Mouse (Mus musculus) gastrocnemius, postnatal 36 days (tissue): ENCODE measurements around the gene Gprc5b. TPM values are rescaled to one million over a fixed set of nuclear protein-coding genes. Genes with fewer than 3 reads are reported as not detected.

Experiments
- DNase-seq, 2 experiments: peaks; one replicate each; pipeline ENCODE4 v3.0.0; 2022
- intact Hi-C: fragments of 180-260 bp; cut with DNase I; formaldehyde crosslinking; loops from one replicate; pipeline ENCODE4 v1.15.1; 2025
- total RNA-seq, 2 experiments: library from RNA; stranded (reverse); gene quantifications; 2 replicates each; pipeline ENCODE4 v1.2.3; 2021

Gprc5b gene
- total RNA-seq, 2 experiments from 2014 or later, result 14.0 to 19.0 TPM

DNA sequence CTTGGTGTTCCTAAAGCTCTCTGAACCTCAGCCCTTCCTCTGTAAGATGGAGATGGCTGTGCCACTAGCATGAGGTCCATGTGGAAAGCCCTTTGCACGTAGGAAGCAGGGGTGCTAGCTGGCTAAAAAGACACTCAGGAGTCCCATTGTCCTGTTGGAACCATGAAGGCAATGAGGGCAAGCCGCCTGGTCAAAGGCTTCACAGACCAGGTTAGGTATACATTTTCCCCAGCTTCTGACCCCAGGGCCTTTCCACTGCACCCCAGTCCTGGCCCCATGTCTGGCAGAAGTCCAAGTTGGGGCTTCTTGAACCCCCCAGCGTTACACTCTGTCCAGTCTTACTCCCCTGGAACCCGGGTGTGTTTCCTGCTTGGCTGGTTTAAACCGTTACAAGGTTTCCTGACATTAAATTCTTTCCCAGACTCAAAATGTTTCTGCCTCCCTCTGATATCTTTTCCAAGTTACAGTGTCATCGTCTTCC is 2.9 kb downstream of the Gprc5b start:
- no peak for DNase-seq
- intact Hi-C loops, result loop anchor here (5.0 kb wide), 1 partner anchor 135 kb away; the partner anchor contains the start of genes Iqck and Knop1

GRCm38 (mm10) chr7:118991341-118991884 is 3.6 kb downstream of the Gprc5b start:
- intact Hi-C loops, result loop anchor here (5.0 kb wide), 1 partner anchor 134 kb away; the partner anchor contains the start of genes Iqck and Knop1

GRCm38 (mm10) chr7:118990282-118990681 is 4.7 kb downstream of the Gprc5b start:
- intact Hi-C loops, result loop anchor here (5.0 kb wide), 1 partner anchor 133 kb away; the partner anchor contains the start of genes Iqck and Knop1
- DNase-seq, result no peak

More at GRCm38 (mm10) chr7:118991341-118991884, 3.6 kb downstream of the Gprc5b start:
- DNase-seq, result no peak

- DNase-seq, result no peak
- intact Hi-C loops, result no loop called here
Measured at GRCm38 (mm10) chr7:118989275-118989856, 5.6 kb downstream of the Gprc5b start.

DNA sequence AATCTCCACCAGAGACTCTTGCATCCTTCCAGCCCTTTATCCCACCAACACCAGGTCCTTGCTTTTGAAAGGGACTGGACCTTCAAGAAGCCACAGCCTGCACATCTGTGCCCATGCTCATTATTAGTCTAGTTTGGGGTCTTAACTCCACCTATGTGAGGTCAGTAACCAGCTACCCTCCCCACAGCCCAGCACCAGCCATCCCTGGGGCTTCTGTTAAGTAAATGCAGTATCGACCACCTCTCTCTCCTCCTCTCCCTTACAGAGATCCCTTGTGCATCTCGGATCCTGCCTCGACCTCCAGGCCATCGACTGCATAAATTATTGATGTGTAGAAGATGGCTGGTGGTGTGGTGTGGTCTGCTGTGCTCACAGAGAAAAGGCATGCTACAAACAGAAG is 8.6 kb downstream of the Gprc5b start:
- DNase-seq, result no peak
- intact Hi-C loops, result no loop called here

DNA sequence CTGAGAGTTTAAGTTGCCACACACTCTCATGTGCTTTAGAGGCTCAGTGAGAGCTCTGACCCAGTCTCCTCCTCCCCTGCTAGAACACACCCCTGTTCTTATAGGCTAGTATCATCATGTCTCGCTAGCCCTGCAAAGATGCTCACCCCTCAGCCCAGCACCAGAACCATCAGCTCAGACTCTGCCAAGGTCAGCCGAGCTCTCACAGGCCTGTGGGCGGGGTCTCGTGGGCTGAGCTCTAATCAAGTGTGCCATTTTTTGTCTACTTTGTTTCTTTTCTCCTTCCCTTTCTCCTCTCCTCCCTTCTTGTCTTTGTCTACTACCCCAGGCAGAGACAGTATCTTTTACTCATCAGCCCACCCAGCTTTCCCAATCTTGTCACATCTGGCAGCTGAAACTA is 9.2 kb downstream of the Gprc5b start:
- intact Hi-C loops, result no loop called here
- no peak for DNase-seq

DNA sequence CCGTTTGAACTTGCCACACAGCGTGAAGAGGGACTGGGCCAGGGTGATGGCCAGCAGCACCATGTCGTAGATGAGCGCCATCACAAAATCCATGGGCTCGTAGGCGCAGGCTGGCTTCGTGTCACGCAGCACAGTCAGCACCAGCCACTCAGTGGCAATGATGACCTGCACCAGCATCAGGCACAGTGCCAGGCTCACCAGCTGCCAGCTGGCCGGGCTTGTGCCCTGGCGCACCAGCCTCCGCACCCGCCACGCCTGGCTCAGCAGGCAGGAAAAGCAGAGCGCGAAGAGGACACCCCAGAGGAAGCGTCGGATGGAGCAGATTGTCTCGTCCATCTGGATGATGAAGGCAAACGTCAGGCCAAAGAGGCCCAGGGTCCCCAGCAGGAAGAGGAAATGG is 11.1 kb downstream of the Gprc5b start:
- intact Hi-C loops, result no loop called here
- peak; percentile 64 to 74 for DNase-seq

- intact Hi-C loops, result no loop called here
- DNase-seq, result no peak
Measured at GRCm38 (mm10) chr7:118982586-118982985, 12.4 kb downstream of the Gprc5b start.

DNA sequence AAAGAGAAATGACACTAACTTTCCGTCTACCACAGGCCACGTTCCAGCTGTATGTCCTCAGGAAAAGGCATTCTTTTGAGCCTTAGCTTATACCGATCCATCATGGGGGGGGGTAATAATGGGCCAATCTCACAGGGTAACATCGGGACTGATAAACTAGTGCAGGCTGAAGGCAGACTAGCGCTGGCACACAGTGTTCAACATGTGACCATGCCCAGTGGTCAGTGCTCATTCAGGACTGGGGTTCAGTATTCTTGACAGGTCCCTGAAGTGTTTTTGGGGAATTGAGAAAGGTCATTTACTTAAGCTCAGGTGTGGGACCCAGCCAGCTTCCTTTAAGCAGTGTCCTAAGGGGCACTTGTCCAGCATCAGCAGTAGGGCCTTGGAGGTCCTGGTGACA is 13.2 kb downstream of the Gprc5b start:
- intact Hi-C loops, result no loop called here
- no peak for DNase-seq

GRCm38 (mm10) chr7:118981346-118981745 is 13.7 kb downstream of the Gprc5b start:
- peak in 1 of 2 experiments; percentile 39 for DNase-seq
- intact Hi-C loops, result no loop called here

DNA sequence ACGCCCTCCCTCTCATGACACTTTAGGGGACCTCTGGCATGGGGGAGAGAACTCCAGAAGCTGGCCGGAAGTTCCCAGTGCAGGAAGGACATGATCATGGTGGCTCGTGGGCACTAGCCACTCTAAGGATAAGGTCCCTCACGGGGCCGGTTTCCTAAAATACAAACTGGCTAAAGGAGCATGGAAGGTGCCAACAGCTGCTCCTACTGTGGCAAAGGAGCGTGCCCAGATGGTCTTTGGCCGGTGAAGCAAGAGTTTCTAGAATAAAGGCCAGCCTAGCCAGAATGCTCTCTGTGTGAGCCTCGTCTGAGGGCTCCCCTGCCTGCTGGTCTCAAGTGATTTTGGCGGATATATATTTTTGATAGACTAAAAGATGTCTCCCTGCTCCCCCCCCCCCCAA is 15.3 kb downstream of the Gprc5b start:
- DNase-seq, result no peak
- intact Hi-C loops, result no loop called here

DNA sequence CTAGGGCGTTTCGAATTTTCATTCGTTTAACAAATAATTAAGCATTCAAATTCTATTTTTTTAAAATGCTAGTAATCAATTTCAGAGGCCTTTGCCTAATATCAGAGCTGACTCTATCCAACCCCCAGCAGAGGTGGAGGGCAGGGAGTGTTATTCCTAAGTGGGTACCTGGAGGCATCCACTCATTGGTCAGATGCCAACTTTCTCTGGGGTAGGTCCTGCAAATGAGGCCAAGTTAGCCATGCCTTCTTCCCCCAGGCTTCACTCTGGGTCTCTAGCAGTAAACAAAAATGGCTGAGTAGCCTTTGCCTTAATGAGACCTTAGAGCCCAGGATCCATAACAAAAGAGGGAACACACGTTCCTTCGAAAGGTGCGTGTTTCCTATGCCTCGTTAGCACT is 15.9 kb downstream of the Gprc5b start:
- intact Hi-C loops, result no loop called here

DNA sequence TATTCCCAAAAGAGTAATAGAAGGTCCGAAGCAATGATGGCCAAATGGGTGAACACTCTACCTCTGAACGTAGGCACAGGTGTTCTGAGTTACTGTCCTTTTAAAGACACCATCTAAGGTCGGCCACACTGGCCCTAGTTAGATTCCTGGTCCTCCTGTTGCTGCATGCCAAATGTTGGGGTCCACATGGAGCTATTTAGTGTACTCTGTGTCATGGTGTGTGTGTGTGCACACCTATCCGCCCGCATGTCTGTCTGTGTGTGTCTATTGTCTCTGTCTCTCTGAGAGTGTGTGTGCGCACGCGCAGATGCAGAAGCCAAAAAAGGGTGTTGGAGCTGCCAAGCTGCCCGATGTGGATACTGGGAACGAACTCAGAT is 17.9 kb downstream of the Gprc5b start:
- no peak for DNase-seq
- intact Hi-C loops, result no loop called here

More for the DNA sequence above, 15.9 kb downstream of the Gprc5b start:
- no peak for DNase-seq

DNA sequence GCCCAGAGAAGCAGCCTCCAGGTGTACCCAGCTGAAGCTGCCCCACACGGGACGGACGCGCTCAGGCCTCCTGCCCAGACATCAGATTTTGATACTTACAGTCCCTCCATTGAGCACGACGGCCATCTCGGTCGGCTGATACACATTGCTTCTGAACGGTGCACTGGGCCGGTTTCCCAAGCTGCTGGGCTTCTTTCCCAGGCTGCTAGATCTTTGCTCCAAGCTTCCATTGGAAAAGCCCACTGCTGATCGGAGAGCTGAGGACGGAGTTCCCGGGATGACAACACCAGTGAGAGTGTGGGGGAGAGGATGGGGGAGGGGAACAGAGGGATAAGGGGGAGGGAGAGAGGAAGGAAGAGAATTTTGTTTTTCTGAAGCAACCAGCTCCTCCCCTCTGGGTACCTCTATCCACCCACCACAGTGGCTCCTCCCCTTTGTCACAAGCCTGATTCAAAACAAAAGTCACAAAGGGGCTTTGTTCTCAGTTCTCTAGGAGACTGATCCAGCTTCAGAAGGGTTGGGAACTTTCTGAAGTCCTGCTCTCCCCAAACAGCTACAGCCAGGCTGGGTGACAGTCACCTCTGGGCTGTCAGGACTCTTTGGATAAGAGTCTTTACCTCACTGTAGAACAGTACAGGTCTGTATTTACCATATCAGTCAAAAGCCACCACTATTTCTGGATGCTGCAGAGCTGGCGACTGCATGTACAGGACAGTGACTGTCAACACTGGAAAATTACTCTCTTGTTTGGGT is 18.4 kb downstream of the Gprc5b start:
- intact Hi-C loops, result no loop called here

GRCm38 (mm10) chr7:118975837-118976236 is 19.2 kb downstream of the Gprc5b start:
- DNase-seq, result no peak
- intact Hi-C loops, result no loop called here

More for the DNA sequence above, 18.4 kb downstream of the Gprc5b start:
- DNase-seq, result peak; percentile 58 to 67

DNA sequence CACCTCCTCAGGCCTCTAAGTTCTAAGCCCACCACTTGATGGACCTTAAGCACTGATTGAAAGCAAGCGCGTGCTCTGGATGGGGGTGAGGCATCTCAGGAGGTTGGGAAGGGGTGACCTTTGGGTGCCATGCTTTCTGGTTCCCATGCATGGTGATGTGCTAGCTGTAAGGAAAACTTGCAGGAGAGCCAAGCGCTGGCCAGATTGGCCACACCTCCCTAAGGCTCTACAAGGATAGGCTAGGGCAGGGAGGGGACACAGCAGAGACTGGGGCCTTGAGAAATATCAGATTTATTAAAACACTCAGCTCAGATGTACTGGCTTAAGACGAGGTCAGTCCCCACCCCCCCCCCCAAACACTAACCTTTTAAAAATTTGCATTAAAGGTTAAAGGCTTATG is 21.6 kb downstream of the Gprc5b start:
- intact Hi-C loops, result no loop called here
- DNase-seq, result no peak

DNA sequence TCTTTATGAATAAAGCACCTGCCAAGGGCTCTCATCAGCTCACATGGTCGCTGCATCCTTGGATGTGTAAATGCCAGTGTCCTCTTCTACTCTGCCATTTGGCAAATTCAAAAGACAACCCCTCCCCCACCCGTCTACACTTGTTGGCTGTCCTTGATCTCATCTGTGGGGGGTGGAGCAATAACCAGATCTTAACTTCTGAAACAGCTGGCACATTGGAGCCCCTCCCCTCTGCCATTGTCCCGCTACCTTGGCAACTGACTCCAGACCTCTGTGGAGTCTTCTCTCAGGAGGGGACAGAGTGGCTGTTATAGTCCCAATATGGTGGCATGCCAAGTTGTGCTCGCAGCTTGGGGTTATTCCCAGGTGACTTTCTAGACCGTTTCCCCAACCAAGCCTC is 22.7 kb downstream of the Gprc5b start:
- no peak for DNase-seq
- intact Hi-C loops, result no loop called here

GRCm38 (mm10) chr7:118971499-118971898 is 23.5 kb downstream of the Gprc5b start:
- no peak for DNase-seq
- intact Hi-C loops, result no loop called here

GRCm38 (mm10) chr7:118968870-118969269 is 26.1 kb downstream of the Gprc5b start:
- intact Hi-C loops, result no loop called here
- no peak for DNase-seq

DNA sequence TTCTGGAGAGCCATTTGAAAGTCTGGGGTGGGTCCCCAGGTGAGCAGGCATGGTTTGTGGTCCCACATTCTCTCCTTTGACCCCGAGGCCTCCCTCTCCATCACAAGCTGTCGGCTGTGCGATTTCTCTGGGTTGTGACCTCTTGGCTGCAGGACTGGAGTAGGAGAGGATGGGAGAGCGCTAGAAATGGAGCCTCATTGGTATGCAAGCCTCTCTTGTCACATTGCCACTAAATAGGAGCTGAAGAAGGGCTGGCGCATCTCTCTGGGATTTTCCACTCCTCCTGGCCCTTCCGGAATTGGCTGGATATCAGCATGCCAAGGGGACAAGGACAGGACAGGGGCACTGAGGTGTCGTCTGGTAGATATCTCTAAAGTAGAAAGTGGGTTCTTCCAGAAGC is 29.8 kb downstream of the Gprc5b start:
- no peak for DNase-seq
- intact Hi-C loops, result no loop called here

DNA sequence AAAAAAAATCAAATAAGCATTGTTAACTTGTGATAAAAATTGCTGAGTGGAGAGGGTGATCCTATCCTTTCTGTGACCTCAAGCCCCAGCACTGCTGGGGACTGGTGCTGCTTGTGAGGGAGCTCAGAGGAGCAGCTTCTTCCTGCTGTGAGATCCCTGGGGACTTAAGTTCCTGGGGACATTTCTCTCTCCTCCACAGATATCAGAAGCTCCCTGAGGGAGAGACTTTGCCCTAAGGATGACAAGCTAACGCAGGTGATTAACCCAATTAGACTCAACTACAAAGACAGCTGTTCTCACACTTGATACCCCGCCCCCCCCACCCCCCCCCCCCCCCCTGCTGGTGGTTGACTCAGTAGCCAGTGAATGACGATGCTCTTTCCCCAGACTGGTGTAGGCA is 30.2 kb downstream of the Gprc5b start:
- intact Hi-C loops, result no loop called here
- DNase-seq, result no peak

DNA sequence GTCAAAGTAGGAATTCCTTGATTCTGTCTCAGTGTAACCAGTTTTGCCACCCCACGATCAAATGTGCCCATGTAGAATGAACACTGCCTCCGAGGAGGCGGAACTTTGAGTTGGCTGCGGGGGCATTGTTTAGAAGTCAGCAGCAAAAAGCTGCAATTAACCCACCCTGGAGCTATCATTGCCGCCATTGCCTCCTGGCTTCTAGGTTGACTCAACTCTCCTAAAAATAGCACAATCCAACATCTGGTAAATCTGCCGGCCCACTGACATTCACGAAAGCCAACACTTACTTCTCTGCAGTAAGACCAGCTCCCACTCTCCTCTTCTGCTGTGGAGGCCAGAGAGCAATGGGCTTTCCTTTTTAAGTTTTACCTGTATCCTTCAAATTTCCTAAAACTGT is 35.8 kb downstream of the Gprc5b start:
- DNase-seq, result no peak
- intact Hi-C loops, result no loop called here
